Mouse (Mus musculus): ENCODE measurements at regions not wholly inside any gene's neighbourhood (a gene's known extent, or its start where the extent isn't known, plus 50 kb on each side); places are given as distances from the start of the nearest gene placed in this dataset.
A peak's percentile ranks its signal among the peaks of the same experiment; 100 is the strongest.

DNA sequence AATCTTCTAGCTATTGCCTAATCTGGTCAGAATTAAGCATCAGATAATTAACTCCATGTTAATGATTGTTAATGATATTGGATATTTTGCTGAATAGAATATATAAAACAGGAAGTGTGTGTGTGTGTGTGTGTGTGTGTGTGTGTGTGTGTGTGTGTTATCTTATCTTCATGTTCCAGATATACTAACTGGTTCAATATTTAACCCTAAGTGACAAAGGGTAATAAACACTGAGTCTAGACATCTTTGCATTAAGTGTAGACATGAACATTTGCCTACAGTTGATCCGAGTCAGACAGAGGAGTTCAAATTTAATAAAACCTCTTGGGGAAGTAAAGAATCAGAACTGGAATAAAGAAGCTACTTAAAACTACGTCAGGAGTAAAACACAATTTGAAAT is 161.6 kb downstream of the Fsip2 start:
- Histone ChIP-seq H3K27ac (ENCODE audit: low read length) (no peak overlapping the region), H3K4me1 (ENCODE audit: control insufficient read depth, insufficient read depth, low read length) (no peaks in the 10 kb centered on the region), H3K27me3 (ENCODE audit: control insufficient read depth, insufficient read depth, low read depth, low read length) (no peaks in the 10 kb centered on the region), H3K9me3 (replicated peaks; ENCODE audit: control insufficient read depth, low read length, poor library complexity, severe bottlenecking) (no peaks in the 10 kb centered on the region), H3K9ac (ENCODE audit: low read depth, low read length) (no peak overlapping the region), H3K4me3 (ENCODE audit: low read depth, low read length) (no peak overlapping the region), H3K4me2 (ENCODE audit: low read length) (no peak overlapping the region), H3K36me3 (ENCODE audit: control insufficient read depth, insufficient read depth, low read length) (no peaks in the 10 kb centered on the region)
- WGBS = 89% methylated on average over 2 of the region's 2 CpGs
- no peak for ATAC-seq

DNA sequence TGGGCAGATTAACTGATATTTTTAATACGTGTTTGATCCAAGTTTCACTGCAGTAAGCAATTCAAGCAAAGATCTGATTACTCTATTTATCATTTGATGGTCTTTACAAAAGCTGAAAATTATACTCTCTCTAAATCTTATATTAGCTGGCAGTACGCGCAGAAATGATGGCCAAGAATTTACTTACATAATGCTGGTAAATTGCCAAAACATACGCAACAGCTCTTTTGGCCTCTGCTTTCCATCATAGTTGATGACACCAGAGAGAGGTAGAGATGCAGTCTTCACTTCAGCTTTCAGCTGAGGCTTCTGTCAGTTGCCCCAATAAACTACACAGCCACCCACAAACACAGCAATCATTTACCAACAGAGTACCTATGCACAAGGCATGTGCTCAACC is 182.9 kb downstream of the Fsip2 start:
- Histone ChIP-seq H3K9me3 (replicated peaks; ENCODE audit: control insufficient read depth, low read length, poor library complexity, severe bottlenecking) (no peaks in the 10 kb centered on the region), H3K9ac (ENCODE audit: low read depth, low read length) (no peak overlapping the region), H3K4me1 (ENCODE audit: control insufficient read depth, insufficient read depth, low read length) (peaks cover 12% of the 10 kb centered on the region), H3K4me3 (ENCODE audit: low read depth, low read length) (no peak overlapping the region), H3K36me3 (ENCODE audit: control insufficient read depth, insufficient read depth, low read length) (no peaks in the 10 kb centered on the region), H3K4me2 (ENCODE audit: low read length) (no peak overlapping the region), H3K27me3 (ENCODE audit: control insufficient read depth, insufficient read depth, low read depth, low read length) (no peaks in the 10 kb centered on the region), H3K27ac (ENCODE audit: low read length) (no peak overlapping the region)
- WGBS = 81% methylated on average over 4 of the region's 4 CpGs
- ATAC-seq = no peak

DNA sequence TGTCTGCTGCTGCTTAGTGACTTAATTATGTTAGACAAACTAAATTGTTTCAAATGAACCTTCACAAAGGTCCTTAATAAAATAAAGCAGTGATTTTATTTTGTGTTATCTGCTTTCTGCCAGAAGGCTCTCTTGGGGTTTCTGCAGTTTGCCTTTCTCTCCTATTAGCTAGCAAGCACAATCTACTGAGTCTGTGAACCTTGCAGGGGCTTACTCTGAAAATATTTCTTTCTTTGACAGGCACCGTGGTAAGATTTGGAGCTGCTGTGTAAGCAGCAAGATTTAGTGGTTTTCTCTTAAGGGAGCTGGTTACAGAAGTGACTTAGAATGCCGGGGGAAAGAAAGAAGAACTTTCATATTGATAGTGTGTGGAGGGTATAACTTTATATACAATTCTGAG is 187.3 kb downstream of the Fsip2 start:
- no peaks in the 10 kb centered on the region for H3K27me3 ChIP-seq (ENCODE audit: control insufficient read depth, insufficient read depth, low read depth, low read length)
- WGBS = 23% methylated on average over 2 of the region's 2 CpGs
- H3K9me3 ChIP-seq (replicated peaks; ENCODE audit: control insufficient read depth, low read length, poor library complexity, severe bottlenecking) = no peaks in the 10 kb centered on the region
- H3K4me2 ChIP-seq (ENCODE audit: low read length) = no peak overlapping the region
- H3K4me3 ChIP-seq (ENCODE audit: low read depth, low read length) = no peak overlapping the region
- H3K27ac ChIP-seq (ENCODE audit: low read length) = peak overlapping the region; percentile 68; the same call in 1 of the 2 replicates
- H3K4me1 ChIP-seq (ENCODE audit: control insufficient read depth, insufficient read depth, low read length) = peaks cover 16% of the 10 kb centered on the region
- no peak overlapping the region for H3K9ac ChIP-seq (ENCODE audit: low read depth, low read length)
- H3K36me3 ChIP-seq (ENCODE audit: control insufficient read depth, insufficient read depth, low read length) = no peaks in the 10 kb centered on the region
- peak; percentile 69 for ATAC-seq

DNA sequence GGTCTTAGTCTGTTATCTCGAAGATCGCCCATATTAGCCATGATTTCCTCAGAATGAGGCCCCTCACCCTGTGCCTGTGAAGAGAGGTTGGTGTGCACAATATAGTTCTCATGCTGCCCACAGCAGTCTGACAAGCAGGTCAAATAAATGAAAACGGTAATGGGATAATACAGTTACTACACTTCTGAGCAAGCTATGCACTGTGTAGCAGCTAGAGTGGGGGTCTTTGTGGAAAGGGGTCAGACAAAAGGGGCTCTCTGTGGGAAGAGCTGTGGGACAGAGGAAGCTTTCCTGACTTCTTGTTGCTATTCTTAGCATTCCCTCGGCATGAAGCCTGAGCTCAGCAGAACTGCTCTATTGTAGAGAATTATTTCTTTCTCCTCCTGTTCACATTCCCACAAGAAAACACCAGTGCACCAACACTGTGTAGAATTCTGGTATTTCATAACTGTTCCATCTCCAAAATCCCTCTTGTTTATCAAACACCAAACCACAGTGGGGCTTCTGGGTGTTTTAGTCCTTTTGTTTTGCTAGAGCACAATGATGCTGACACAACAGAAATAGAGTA is 187.9 kb downstream of the Fsip2 start:
- 20% methylated on average over 4 of the region's 4 CpGs for WGBS
- Histone ChIP-seq H3K27ac (ENCODE audit: low read length) (peak overlapping the region; percentile 68), H3K9ac (ENCODE audit: low read depth, low read length) (no peak overlapping the region), H3K36me3 (ENCODE audit: control insufficient read depth, insufficient read depth, low read length) (no peaks in the 10 kb centered on the region), H3K4me3 (ENCODE audit: low read depth, low read length) (no peak overlapping the region), H3K4me1 (ENCODE audit: control insufficient read depth, insufficient read depth, low read length) (peaks cover 16% of the 10 kb centered on the region), H3K27me3 (ENCODE audit: control insufficient read depth, insufficient read depth, low read depth, low read length) (no peaks in the 10 kb centered on the region), H3K4me2 (ENCODE audit: low read length) (0 out of 2 replicates have a peak overlapping the region, but pooled peaks have one; percentile 1), H3K9me3 (replicated peaks; ENCODE audit: control insufficient read depth, low read length, poor library complexity, severe bottlenecking) (no peaks in the 10 kb centered on the region)
- ATAC-seq = peak; percentile 92

DNA sequence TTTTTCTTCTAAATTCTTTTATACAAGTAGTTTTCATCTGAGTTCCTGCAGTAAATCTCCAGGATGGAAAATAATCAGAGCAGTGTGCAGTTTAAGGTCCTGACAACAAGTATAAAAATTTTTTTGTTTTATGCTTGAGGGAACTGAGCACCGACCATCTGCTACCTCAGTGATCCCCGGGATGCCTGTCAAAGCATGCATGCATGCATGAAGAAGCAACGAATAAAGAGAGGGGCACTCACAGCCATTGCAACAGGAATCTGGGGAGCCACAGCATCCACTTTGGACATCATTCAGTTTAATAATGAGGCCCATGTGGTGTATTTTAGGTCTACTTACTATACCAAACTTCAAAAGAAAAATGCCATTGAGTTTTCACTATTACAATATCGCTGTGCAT is 222.4 kb downstream of the Fsip2 start:
- H3K27ac ChIP-seq (ENCODE audit: low read length) = no peak overlapping the region
- H3K9ac ChIP-seq (ENCODE audit: low read depth, low read length) = no peak overlapping the region
- no peaks in the 10 kb centered on the region for H3K9me3 ChIP-seq (replicated peaks; ENCODE audit: control insufficient read depth, low read length, poor library complexity, severe bottlenecking)
- no peak overlapping the region for H3K4me2 ChIP-seq (ENCODE audit: low read length)
- no peaks in the 10 kb centered on the region for H3K36me3 ChIP-seq (ENCODE audit: control insufficient read depth, insufficient read depth, low read length)
- no peak for ATAC-seq
- WGBS = 30% methylated on average over 4 of the region's 4 CpGs
- no peaks in the 10 kb centered on the region for H3K27me3 ChIP-seq (ENCODE audit: control insufficient read depth, insufficient read depth, low read depth, low read length)
- H3K4me1 ChIP-seq (ENCODE audit: control insufficient read depth, insufficient read depth, low read length) = no peaks in the 10 kb centered on the region
- no peak overlapping the region for H3K4me3 ChIP-seq (ENCODE audit: low read depth, low read length)
